20 mouse cellular contexts compared by ENCODE assay signal in the genomic region with DNA sequence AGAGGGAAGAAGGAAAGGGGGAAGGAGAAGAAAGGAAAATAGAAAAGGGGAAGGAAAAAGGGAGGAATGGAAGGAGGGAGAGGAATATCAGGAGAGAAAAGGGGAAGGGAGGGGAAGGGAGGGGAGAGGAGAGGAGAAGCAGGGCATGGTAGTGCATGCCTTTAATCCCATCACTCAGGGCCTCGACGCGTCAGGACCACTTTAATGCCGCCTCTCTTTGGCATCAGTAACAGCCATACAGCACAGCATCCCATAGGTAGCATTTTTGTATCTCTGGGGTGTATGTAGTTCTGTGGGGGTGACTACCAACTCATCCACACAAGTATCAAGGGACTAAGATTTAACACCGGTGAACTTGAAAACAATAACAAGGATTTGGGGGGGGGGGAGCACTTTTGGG. TPM values are rescaled to one million over a fixed set of nuclear protein-coding genes. Genes with fewer than 3 reads are reported as not detected.
A peak's percentile ranks its signal among the peaks of the same experiment; 100 is the strongest.
DNase-seq lines count a peak whose midpoint lies in the region; ATAC-seq and TF ChIP-seq lines count a peak whose summit lies in the region.
"Had no signal": no experiment of that assay in that cellular context is flagged by ENCODE, and none has a peak within 500 bp of the region (broad histone marks: within the 10 kb centered on the region; RNA-seq: fewer than 3 reads in every experiment).

No protein-coding gene starts in this region.

- H3K79me2 ChIP-seq in liver, adult 2 months (ENCODE audit: control insufficient read depth, insufficient read depth, low read length), result no peaks in the 10 kb centered on the region

- H3K4me2 ChIP-seq in embryonic facial prominence, embryonic 14.5 days (ENCODE audit: low read depth, low read length), result no peak overlapping the region
- H3K4me2 ChIP-seq in liver, embryonic 12.5 days, result no peak overlapping the region
- H3K4me2 ChIP-seq in midbrain, embryonic 11.5 days, result no peak overlapping the region
- H3K4me2 ChIP-seq: embryonic facial prominence, embryonic 13.5 days; forebrain, embryonic 13.5 days; forebrain, embryonic 15.5 days had no signal

- DNase-seq in embryonic facial prominence, embryonic 14.5 days (ENCODE audit: low spot score), result no peak
- DNase-seq in embryonic facial prominence, embryonic 10.5 days (ENCODE audit: low spot score), result no peak
- no peak for DNase-seq in liver, adult 2 months (ENCODE audit: extremely low read depth, low read depth, low spot score)
- peak; percentile 53 for DNase-seq in midbrain, embryonic 11.5 days (ENCODE audit: low spot score, missing footprints)
- no peak for DNase-seq in midbrain, embryonic 10.5 days (ENCODE audit: low spot score)
- DNase-seq: B cell, adult 2 months; cerebellum, adult 11-12 months; cerebellum, adult 9-10 months; cerebellum, postnatal 10 days; cerebellum, postnatal 25 days; forebrain, postnatal 0 days had no signal

- H3K4me1 ChIP-seq in embryonic facial prominence, embryonic 14.5 days (ENCODE audit: control insufficient read depth, insufficient read depth, low read length), result no peaks in the 10 kb centered on the region
- H3K4me1 ChIP-seq in embryonic facial prominence, embryonic 10.5 days, result peaks cover 3% of the 10 kb centered on the region; the same call in 1 of the 2 replicates
- H3K4me1 ChIP-seq in liver, adult 2 months (ENCODE audit: control insufficient read depth, insufficient read depth, low read length), result peaks cover 17% of the 10 kb centered on the region
- H3K4me1 ChIP-seq in liver, embryonic 12.5 days, result no peaks in the 10 kb centered on the region
- H3K4me1 ChIP-seq in midbrain, embryonic 11.5 days (ENCODE audit: control insufficient read depth, insufficient read depth, low read length), result 0 out of 2 replicates have a peak, but pooled peaks cover under 1% of the 10 kb centered on the region
- peaks cover 3% of the 10 kb centered on the region for H3K4me1 ChIP-seq in midbrain, embryonic 10.5 days
- H3K4me1 ChIP-seq: embryonic facial prominence, embryonic 13.5 days had no signal

- no peak for TF ChIP-seq POLR2A in liver, adult 2 months (IDR thresholded peaks at IDR 0.05; ENCODE audit: extremely low read depth, insufficient read depth, low read length)

- WGBS in embryonic facial prominence, embryonic 14.5 days, result 80% methylated on average over 5 of the region's 5 CpGs
- WGBS in embryonic facial prominence, embryonic 10.5 days, result 80% methylated on average over 5 of the region's 5 CpGs
- WGBS in liver, adult 2 months, result 89% methylated on average over 5 of the region's 5 CpGs
- WGBS in liver, embryonic 12.5 days (ENCODE audit: insufficient replicate concordance), result 75% methylated on average over 5 of the region's 5 CpGs
- WGBS in midbrain, embryonic 11.5 days, result 77% methylated on average over 5 of the region's 5 CpGs
- WGBS in midbrain, embryonic 10.5 days, result 84% methylated on average over 5 of the region's 5 CpGs

- H3K36me3 ChIP-seq in embryonic facial prominence, embryonic 14.5 days (ENCODE audit: control insufficient read depth, insufficient read depth, low read length), result no peaks in the 10 kb centered on the region
- H3K36me3 ChIP-seq in embryonic facial prominence, embryonic 10.5 days (replicated peaks), result no peaks in the 10 kb centered on the region
- H3K36me3 ChIP-seq in liver, adult 2 months (ENCODE audit: control insufficient read depth, insufficient read depth, low read length), result no peaks in the 10 kb centered on the region
- no peaks in the 10 kb centered on the region for H3K36me3 ChIP-seq in liver, embryonic 12.5 days
- no peaks in the 10 kb centered on the region for H3K36me3 ChIP-seq in midbrain, embryonic 11.5 days (ENCODE audit: control insufficient read depth, insufficient read depth, low read length)
- H3K36me3 ChIP-seq in midbrain, embryonic 10.5 days, result no peaks in the 10 kb centered on the region
- H3K36me3 ChIP-seq: embryonic facial prominence, embryonic 13.5 days; forebrain, embryonic 15.5 days; G1E had no signal

- ATAC-seq in embryonic facial prominence, embryonic 14.5 days (ENCODE audit: low read depth), result peak; percentile 53; the same call in 1 of the 2 replicates
- ATAC-seq in liver, embryonic 12.5 days, result no peak
- ATAC-seq in midbrain, embryonic 11.5 days (ENCODE audit: low FRiP score), result no peak
- ATAC-seq: activated CD4-positive, CD25-positive, alpha-beta regulatory T cell, adult 4 months; CD4-positive, CD25-positive, alpha-beta regulatory T cell, adult 4 months; forebrain, embryonic 13.5 days; forebrain, embryonic 15.5 days; forebrain, postnatal 0 days; Patski had no signal

- no peak overlapping the region for H3K9ac ChIP-seq in embryonic facial prominence, embryonic 14.5 days (ENCODE audit: low read depth, low read length)
- no peak overlapping the region for H3K9ac ChIP-seq in liver, adult 2 months (ENCODE audit: low read depth, low read length)
- H3K9ac ChIP-seq in liver, embryonic 12.5 days, result no peak overlapping the region
- H3K9ac ChIP-seq in midbrain, embryonic 11.5 days (ENCODE audit: low read length), result no peak overlapping the region
- H3K9ac ChIP-seq: embryonic facial prominence, embryonic 13.5 days; forebrain, embryonic 13.5 days; forebrain, embryonic 15.5 days; forebrain, postnatal 0 days had no signal

- H3K27me3 ChIP-seq in embryonic facial prominence, embryonic 14.5 days (replicated peaks; ENCODE audit: control insufficient read depth, insufficient read depth, low read length), result no peaks in the 10 kb centered on the region
- H3K27me3 ChIP-seq in embryonic facial prominence, embryonic 10.5 days (replicated peaks; ENCODE audit: low read depth, poor library complexity, severe bottlenecking), result no peaks in the 10 kb centered on the region
- no peaks in the 10 kb centered on the region for H3K27me3 ChIP-seq in liver, adult 2 months (ENCODE audit: control insufficient read depth, insufficient read depth, low read length)
- H3K27me3 ChIP-seq in liver, embryonic 12.5 days (replicated peaks), result no peaks in the 10 kb centered on the region
- no peaks in the 10 kb centered on the region for H3K27me3 ChIP-seq in midbrain, embryonic 11.5 days (ENCODE audit: control insufficient read depth, insufficient read depth, low read length)
- no peaks in the 10 kb centered on the region for H3K27me3 ChIP-seq in midbrain, embryonic 10.5 days (ENCODE audit: low read depth, poor library complexity, severe bottlenecking)
- H3K27me3 ChIP-seq: CH12.LX; embryonic facial prominence, embryonic 13.5 days; forebrain, embryonic 13.5 days; forebrain, embryonic 15.5 days had no signal

- no peak overlapping the region for H3K4me3 ChIP-seq in embryonic facial prominence, embryonic 14.5 days (ENCODE audit: low read depth, low read length)
- no peak overlapping the region for H3K4me3 ChIP-seq in embryonic facial prominence, embryonic 10.5 days
- no peak overlapping the region for H3K4me3 ChIP-seq in liver, adult 2 months (ENCODE audit: insufficient read depth, low read depth, low read length)
- H3K4me3 ChIP-seq in liver, embryonic 12.5 days, result no peak overlapping the region
- H3K4me3 ChIP-seq in midbrain, embryonic 11.5 days (ENCODE audit: low read depth, low read length), result no peak overlapping the region
- no peak overlapping the region for H3K4me3 ChIP-seq in midbrain, embryonic 10.5 days
- H3K4me3 ChIP-seq: embryonic facial prominence, embryonic 13.5 days; forebrain, embryonic 13.5 days; forebrain, embryonic 15.5 days had no signal

- H3K27ac ChIP-seq in embryonic facial prominence, embryonic 14.5 days (replicated peaks; ENCODE audit: low read depth, low read length), result no peak overlapping the region
- H3K27ac ChIP-seq in embryonic facial prominence, embryonic 10.5 days (replicated peaks), result no peak overlapping the region
- H3K27ac ChIP-seq in liver, adult 2 months (replicated peaks; ENCODE audit: insufficient read depth, low read depth, low read length), result peak overlapping the region; percentile 88
- H3K27ac ChIP-seq in liver, embryonic 12.5 days, result no peak overlapping the region
- no peak overlapping the region for H3K27ac ChIP-seq in midbrain, embryonic 11.5 days (ENCODE audit: low read depth, low read length)
- H3K27ac ChIP-seq in midbrain, embryonic 10.5 days (replicated peaks), result no peak overlapping the region
- H3K27ac ChIP-seq: embryonic facial prominence, embryonic 13.5 days; forebrain, embryonic 13.5 days; forebrain, embryonic 15.5 days had no signal

- TF ChIP-seq CTCF in liver, adult 2 months (IDR thresholded peaks at IDR 0.05; ENCODE audit: low read depth, low read length), result no peak

- no peaks in the 10 kb centered on the region for H3K9me3 ChIP-seq in embryonic facial prominence, embryonic 14.5 days (ENCODE audit: control insufficient read depth, low read length)
- H3K9me3 ChIP-seq in embryonic facial prominence, embryonic 10.5 days, result no peaks in the 10 kb centered on the region
- no peaks in the 10 kb centered on the region for H3K9me3 ChIP-seq in liver, embryonic 12.5 days (replicated peaks)
- no peaks in the 10 kb centered on the region for H3K9me3 ChIP-seq in midbrain, embryonic 11.5 days (ENCODE audit: control insufficient read depth, low read length)
- H3K9me3 ChIP-seq in midbrain, embryonic 10.5 days (replicated peaks), result no peaks in the 10 kb centered on the region
- H3K9me3 ChIP-seq: embryonic facial prominence, embryonic 13.5 days; forebrain, embryonic 13.5 days; forebrain, embryonic 15.5 days had no signal

RNA-seq across cellular contexts. Expression of gene Fam214a, which starts 22.0 kb away (rescaled TPM):
- polyA plus RNA-seq in embryonic facial prominence, embryonic 14.5 days (2014; fragmentation: Nextera tagmentation; extraction: Ambion mirVana), result 12.0 and 15.7 TPM in 2 replicates
- 6.6 and 8.6 TPM in 2 replicates for polyA plus RNA-seq in embryonic facial prominence, embryonic 10.5 days (2016; fragmentation: Nextera tagmentation; extraction: Ambion mirVana)
- 67.5 and 116 TPM in 2 replicates for total RNA-seq in liver, adult 2 months (2014; rRNA removed)
- 14.5 and 23.1 TPM in 2 replicates for polyA plus RNA-seq in liver, adult 2 months (2012; rRNA removed)
- 1.8 and 2.6 TPM in 2 replicates for polyA plus RNA-seq in liver, embryonic 12.5 days (2016; fragmentation: Nextera tagmentation; extraction: Ambion mirVana)
- polyA plus RNA-seq in midbrain, embryonic 11.5 days (2014; fragmentation: Nextera tagmentation; extraction: Ambion mirVana), result 17.6 and 18.9 TPM in 2 replicates
- 7.7 and 13.2 TPM in 2 replicates for polyA plus RNA-seq in midbrain, embryonic 10.5 days (2016; fragmentation: Nextera tagmentation; extraction: Ambion mirVana)
